Mouse (Mus musculus) left cerebral cortex, postnatal 10 days (tissue): ENCODE data around the gene Fam19a2. TPM values are rescaled to one million over a fixed set of nuclear protein-coding genes. Genes with fewer than 3 reads are reported as not detected.

Experiments used
- DNase-seq, 2 experiments: peaks; one replicate each; pipeline ENCODE4 v3.0.0; 2021 to 2022; ENCODE audit warnings: low spot score in 2 of 2, mixed read lengths in 1 of 2; ENCODE audit errors: extremely low spot score in 1 of 2
- intact Hi-C: fragments of 180-260 bp; cut with DNase I; formaldehyde crosslinking; loops from one replicate; pipeline ENCODE4 v1.15.1; 2025
- total RNA-seq, 2 experiments: library from RNA; stranded (reverse); gene quantifications; 2 replicates each; pipeline ENCODE4 v1.2.3; 2021

The Fam19a2 gene
- 10 to 100 TPM; 93.2 to 99.7 TPM for total RNA-seq

GRCm38 (mm10) chr10:123263876-123264309 is at the start of gene Fam19a2:
Gene Fam19a2, plus strand, starts transcription at chr10:123263996.
- DNase-seq: peak; percentile 46 to 49
- intact Hi-C loops: no loop called here

DNA sequence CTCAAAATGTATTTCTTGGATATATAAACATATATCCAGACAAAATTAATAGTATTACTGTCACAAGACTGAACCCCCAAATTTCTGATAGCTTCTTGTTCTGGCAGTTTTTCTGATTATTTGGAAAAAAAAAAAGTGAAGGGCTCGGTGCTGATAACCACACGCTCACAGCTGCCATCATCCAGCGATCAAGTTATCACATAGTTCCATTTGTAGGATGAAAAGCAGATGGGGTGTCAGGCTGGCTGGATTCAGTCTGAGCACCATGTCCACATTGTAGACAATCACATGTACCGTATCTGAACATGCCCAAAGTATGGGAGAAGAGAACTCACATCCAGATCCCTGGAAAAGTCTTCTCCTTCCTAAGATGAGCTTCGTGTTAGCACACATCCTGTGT is 41.0 kb upstream of the Fam19a2 start:
- intact Hi-C loops: no loop called here
- no peak for DNase-seq

DNA sequence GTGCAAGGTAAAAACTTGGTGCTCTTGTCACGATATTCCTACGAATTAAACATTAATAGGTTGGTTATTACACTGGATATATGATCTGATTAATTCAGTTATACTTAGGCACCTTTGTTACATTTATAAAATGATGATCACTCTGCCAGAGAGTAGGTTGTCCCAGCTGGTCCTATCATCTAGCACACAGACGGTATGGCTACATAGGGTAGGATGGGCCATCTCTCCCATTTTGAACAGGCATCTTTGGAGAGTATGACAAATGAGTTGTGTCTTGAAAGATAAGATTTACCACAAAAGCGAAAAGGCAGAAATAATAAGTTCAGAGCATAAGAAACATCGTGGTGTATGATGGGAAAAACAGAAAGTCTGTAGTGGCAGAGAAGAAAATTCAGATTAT is 34.4 kb upstream of the Fam19a2 start:
- intact Hi-C loops: no loop called here
- no peak for DNase-seq

GRCm38 (mm10) chr10:123248063-123248462 is 15.7 kb upstream of the Fam19a2 start:
- DNase-seq: no peak
- intact Hi-C loops: no loop called here

DNA sequence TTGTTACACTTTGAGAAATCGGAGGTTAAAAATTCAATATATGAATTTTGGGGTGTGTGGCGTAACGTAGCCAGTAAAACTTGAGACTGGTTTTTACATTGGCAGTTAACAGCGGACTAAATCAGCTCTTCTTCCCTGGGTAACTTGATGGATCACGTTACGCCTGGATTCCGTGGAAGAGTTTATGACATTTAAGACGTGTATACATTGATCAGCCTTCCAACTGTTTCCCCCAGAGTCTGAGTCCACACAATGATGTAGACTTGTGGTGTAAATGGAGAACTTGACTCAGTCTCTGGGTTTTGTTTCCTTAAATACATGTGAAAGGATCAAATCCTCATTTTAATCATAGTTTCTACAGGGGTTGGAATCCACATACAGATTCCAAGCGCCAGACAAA is 11.9 kb upstream of the Fam19a2 start:
- intact Hi-C loops: no loop called here
- DNase-seq: no peak

DNA sequence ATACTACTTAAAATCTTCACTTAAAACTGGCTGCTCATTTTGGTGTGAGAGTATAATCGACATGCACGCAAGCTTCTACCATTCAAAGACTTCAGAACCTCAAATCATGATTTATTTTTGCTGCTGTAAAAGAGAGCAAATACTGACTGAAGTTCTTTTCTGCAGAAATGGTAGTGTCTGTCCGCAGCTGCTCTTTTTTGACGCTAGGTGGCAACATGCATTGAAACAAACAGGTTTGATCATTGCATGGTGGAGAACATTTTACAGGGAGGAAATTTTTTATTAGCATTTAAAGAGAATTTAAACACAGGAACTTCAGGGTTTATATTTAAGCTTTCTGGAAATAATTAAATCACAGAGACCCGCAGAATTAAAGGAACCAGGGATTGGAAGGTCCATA is 9.5 kb upstream of the Fam19a2 start:
- DNase-seq: peak in 1 of 2 experiments; percentile 26
- intact Hi-C loops: no loop called here

- intact Hi-C loops: no loop called here
- DNase-seq: no peak
These were observed 8.0 kb upstream of the Fam19a2 start for GRCm38 (mm10) chr10:123255674-123256348.

GRCm38 (mm10) chr10:123264461-123265191 is 830 bp downstream of the Fam19a2 start:
- intact Hi-C loops: no loop called here
- DNase-seq: peak; percentile 39 to 70

DNA sequence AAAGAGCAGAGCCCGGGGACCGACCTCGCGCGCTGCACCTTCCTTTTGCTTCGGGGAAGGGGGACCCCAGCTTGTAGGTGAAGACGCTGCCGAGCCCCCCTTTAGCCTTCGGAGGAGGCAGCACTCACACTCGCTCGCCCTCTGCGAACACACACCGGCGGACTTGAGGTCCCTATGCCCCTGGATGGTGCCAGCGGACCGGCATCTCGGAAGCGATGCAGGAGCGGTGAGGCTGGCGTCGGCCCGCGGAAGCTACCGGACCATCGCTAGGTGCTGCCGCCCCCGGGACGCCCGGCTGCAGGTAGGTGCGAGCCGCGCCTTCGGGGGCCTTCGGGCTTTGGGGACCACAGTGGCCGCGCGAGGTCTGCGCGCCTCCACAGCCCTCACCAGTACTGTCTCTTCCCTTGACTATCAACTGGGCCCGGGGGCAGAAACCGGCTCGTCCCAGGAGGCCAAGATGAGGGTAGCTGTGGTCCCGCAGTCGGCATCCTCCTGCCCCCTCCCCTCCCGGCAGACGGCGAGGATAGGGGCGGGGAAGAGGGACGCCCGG is 1.5 kb downstream of the Fam19a2 start:
- DNase-seq: peak in 1 of 2 experiments; percentile 42
- intact Hi-C loops: no loop called here

DNA sequence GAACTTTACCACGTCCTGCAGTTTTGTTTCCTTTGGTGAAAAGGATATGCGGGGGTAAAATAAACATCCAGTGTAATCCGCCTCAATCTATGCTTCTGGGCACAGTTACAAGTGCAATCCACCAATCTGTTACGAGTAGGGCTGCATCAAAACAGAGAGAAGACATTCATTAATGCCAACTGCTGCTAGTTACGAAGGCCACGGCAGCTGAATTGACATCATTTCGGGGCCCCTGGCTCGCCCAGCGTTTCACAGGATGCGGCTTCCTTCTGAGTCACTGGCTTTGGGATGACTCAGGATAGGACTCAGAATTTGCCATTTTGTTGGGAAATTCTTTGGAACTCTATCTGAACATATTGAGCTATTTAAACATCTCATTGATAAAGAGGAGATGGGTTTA is 4.8 kb downstream of the Fam19a2 start:
- intact Hi-C loops: no loop called here
- peak in 1 of 2 experiments; percentile 27 for DNase-seq

DNA sequence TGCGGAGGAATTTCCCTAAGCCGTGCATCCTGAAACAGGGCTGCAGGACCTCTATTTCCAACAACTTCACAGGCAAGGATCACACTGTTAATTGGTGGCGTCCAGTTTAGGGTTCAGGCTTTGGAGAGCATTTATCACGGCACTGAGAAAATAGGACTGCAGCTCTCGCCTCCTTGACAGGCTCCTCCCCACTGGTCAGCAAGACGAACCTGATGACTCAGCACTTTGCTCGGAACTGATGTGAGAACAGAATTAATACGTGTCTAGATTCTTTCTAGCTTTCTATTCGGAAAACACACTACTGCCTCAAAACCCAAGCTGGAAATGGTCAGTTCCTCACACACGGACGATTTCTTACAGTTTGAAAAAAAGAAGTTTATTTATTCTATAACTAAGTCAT is 10.8 kb downstream of the Fam19a2 start:
- no peak for DNase-seq
- intact Hi-C loops: no loop called here

DNA sequence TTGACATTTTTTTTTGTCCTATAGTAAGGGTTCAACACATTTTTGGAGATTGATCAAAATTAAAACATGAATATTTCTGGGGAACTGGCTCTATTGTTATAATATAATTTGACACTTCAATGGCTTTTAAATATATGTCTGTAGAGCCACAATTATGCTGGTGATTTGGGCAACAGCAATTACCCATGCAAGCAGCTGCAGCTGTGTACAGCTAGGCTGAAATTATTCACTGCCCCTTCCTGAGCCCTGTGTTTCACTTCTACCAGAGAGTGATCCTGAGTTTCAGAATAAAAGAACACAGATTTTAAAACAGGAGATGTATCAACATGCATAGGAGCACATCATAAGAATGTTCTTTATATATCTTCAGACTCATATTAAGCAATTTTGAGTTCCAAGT is 43.5 kb downstream of the Fam19a2 start:
- intact Hi-C loops: no loop called here
- no peak for DNase-seq

- intact Hi-C loops: no loop called here
- DNase-seq: no peak
These were observed 62.5 kb downstream of the Fam19a2 start for GRCm38 (mm10) chr10:123326271-123326670.

DNA sequence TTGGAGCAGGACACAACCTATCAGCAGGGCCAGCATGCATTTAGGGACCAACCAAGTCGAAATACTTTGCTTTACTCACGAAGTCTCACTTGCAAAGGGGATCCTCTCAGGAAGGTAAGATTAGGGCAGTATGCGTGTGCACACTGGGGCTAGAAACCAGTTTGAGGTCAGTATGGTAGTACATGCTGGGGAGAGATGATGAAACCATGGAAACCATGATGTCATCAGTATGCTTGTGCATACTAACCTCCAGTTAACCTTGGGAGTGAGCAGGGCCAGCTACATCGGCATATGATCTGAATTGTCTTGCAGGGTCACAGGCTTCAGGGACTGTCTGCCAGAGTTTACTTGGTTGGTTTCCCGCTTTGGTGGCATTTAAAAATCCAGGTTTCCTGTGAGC is 77.5 kb downstream of the Fam19a2 start:
- DNase-seq: no peak
- intact Hi-C loops: no loop called here

DNA sequence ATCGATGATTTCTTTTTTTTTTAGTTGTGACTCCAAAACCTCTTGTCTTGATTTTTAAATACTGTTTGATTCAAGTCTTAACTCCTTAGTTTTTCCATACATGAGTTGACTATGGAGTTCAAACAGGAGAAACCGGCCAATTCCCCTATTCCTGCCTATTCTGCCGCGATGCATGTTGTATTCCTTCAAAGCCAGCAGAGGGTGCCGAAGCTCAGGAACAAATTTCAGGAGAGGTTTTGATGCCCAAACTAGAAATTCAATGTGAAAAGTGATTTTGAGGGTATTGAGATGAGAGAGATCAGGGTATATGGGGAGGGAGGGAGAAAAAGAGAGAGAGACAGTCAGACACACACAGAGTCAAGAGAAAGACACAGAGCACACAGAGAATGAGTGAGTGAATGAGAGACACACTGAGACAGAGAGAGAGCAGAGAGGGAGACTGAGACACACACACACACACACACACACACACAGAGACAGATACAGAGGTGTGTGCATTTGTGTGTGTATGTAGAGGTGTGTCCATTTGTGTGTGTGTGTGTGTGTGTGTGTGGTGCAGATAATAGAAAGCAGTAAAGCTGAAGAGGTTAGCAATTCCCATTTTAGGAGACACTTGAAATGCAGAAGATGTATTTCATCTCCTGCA is 78.9 kb downstream of the Fam19a2 start:
- intact Hi-C loops: no loop called here
- DNase-seq: peak; percentile 34 to 68

- intact Hi-C loops: no loop called here
- no peak for DNase-seq
These were observed 82.5 kb downstream of the Fam19a2 start for GRCm38 (mm10) chr10:123346301-123346700.

- DNase-seq: no peak
- intact Hi-C loops: no loop called here
These were observed 89.9 kb downstream of the Fam19a2 start for GRCm38 (mm10) chr10:123353667-123354066.

GRCm38 (mm10) chr10:123357010-123357409 is 93.2 kb downstream of the Fam19a2 start:
- intact Hi-C loops: no loop called here
- no peak for DNase-seq

- no peak for DNase-seq
- intact Hi-C loops: no loop called here
These were observed 96.7 kb downstream of the Fam19a2 start for GRCm38 (mm10) chr10:123360492-123360891.

DNA sequence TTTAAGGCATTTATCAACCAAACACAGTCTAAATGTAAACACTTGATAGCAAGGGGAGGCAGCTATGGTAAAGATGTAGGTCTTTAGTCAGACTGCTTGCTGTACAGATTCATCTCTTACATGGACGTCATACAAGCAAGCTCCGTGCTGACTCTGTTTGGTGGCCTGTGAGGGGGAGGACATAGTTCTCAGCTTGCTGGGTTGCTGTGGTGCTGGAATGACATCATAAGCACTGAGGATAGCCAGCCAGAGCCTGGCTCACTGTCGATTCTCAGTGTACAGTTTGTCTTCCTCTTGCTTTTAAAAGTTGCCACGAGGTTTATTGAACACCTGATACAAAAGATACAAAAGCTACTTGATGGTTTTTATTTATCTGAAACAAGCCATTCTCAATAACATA is 100.8 kb downstream of the Fam19a2 start:
- intact Hi-C loops: no loop called here
- DNase-seq: peak in 1 of 2 experiments; percentile 27
